Mouse (Mus musculus): ENCODE data around the gene Sbno2. TPM values are rescaled to one million over a fixed set of nuclear protein-coding genes. Genes with fewer than 3 reads are reported as not detected.

The Sbno2 gene
- total RNA-seq, 2 experiments from 2014 or later, result 5.4 to 5.9 TPM

GRCm38 (mm10) chr10:80019471-80020131 lies 85.8 kb downstream of the Sbno2 start:
- DNase-seq (ENCODE audit: low spot score), result no peak

- no peak for DNase-seq (ENCODE audit: low spot score)
These were observed 86.6 kb downstream of the Sbno2 start for GRCm38 (mm10) chr10:80018739-80019297.

- DNase-seq (ENCODE audit: low spot score), result no peak
These were observed 87.6 kb downstream of the Sbno2 start for GRCm38 (mm10) chr10:80017771-80018170.

GRCm38 (mm10) chr10:80017361-80017760 lies 88.0 kb downstream of the Sbno2 start:
- DNase-seq (ENCODE audit: low spot score), result no peak

- DNase-seq (ENCODE audit: low spot score), result no peak
These were observed 88.4 kb downstream of the Sbno2 start for GRCm38 (mm10) chr10:80016931-80017330.

DNA sequence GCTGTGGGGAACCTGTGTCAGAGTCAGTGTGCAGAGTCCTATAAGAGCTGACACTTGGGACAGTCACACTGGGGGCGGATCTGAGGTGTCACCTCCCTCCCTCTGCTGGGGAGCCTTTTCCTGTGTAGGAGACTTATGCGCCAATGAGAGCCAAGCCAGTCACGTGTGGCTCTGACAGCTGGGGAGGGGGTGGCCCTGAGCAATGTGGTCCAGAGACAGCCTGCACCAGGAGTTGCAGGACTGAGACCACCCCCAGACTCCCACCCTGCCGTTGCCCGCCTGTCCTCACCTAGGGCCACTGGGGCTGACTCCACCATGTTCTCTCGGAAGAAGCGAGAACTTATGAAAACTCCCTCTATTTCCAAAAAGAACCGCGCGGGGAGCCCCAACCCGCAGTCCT lies 88.9 kb downstream of the Sbno2 start, which contains the start of gene Arhgap45:
Gene Arhgap45 (plus strand): TSS at position 143 of the 400 bp plus-strand sequence.
- DNase-seq (ENCODE audit: low spot score), result no peak

DNA sequence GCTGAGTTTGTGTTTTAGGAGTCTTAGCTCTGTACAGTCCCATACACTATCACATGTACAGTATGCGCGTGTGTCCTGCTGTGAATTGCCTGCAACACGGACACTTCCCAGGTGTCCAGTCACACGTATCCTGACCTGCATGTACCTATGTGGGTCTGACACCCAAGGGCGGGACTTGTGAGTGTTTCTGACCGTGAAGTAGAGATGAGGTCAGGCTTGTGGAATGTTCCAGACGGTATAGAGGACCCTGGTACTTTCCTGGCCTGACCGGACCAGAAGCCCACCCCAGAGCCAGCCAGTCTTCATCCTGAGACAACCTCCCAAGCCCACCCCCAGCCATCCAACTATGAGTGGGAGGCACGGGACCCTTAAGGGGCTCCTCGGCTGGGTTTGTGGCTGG lies 89.8 kb downstream of the Sbno2 start:
- no peak for DNase-seq (ENCODE audit: low spot score)

DNA sequence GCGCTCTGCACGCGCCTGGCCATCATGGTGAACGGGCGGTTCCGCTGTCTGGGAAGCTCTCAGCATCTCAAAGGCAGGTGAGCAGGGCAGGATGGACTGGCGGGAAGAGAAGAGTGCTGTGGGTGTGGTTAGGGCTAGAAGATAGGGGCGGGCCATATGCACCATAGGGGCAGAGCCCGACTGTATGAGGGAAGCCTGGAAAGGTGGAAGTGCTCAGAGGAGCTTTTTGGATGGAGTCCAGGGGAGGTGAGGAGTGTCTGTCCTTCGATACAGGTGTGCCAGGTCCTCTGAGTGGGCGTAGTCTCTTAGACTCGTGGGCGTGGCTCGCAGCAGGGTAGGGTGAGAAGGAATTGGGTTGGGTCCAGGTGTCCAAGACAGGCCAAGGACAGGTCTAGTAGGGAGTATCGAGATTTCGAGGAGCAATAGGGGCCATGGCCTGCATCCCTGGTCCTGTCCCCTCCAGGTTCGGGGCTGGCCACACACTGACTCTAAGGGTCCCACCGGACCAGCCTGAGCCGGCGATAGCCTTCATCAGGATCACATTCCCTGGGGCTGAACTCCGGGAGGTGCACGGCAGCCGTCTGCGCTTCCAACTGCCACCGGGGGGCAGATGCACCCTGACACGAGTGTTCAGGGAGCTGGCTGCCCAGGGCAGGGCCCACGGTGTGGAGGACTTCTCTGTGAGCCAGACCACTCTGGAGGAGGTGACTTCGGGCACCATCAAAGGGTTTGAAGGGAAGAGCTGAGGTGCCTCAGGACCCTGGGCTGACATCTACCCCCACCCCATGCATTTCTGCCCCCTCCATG lies 90.7 kb downstream of the Sbno2 start:
- no peak for DNase-seq (ENCODE audit: low spot score)

GRCm38 (mm10) chr10:80013609-80014008 lies 91.8 kb downstream of the Sbno2 start:
- DNase-seq (ENCODE audit: low spot score), result no peak

GRCm38 (mm10) chr10:80011740-80012139 lies 93.6 kb downstream of the Sbno2 start:
- no peak for DNase-seq (ENCODE audit: low spot score)

Other genes with a start within 250 kb of the Sbno2 start
- not detected for gene Prtn3, start 231.1 kb downstream of the Sbno2 start, total RNA-seq (2021)
- under 1 TPM; 0.11 to 0.17 TPM for gene Plppr3, start 230.9 kb downstream of the Sbno2 start, total RNA-seq (2021)
- not detected for gene Elane, start 219.3 kb downstream of the Sbno2 start, total RNA-seq (2021)
- gene Cfd, start 214.7 kb downstream of the Sbno2 start, total RNA-seq (2021), result 100 to 1,000 TPM in 1 of 2 experiments, 10 to 100 TPM in 1; 46.0 to 111 TPM
- gene Med16, start 196.6 kb downstream of the Sbno2 start, total RNA-seq (2021), result 10 to 100 TPM; 31.2 to 32.8 TPM
- gene Gm26602, start 194.7 kb downstream of the Sbno2 start, total RNA-seq (2021), result not detected
- under 1 TPM; 0.21 TPM for gene Kiss1r, start 188.6 kb downstream of the Sbno2 start, total RNA-seq (2021)
- 100 to 1,000 TPM; 114 to 115 TPM for gene R3hdm4, start 184.4 kb downstream of the Sbno2 start, total RNA-seq (2021)
- 1 to 10 TPM; 1.5 to 1.7 TPM for gene Arid3a, start 178.5 kb downstream of the Sbno2 start, total RNA-seq (2021)
- gene Wdr18, start 145.4 kb downstream of the Sbno2 start, total RNA-seq (2021), result 10 to 100 TPM; 21.0 to 22.9 TPM
- under 1 TPM; 0.32 to 0.59 TPM for gene Grin3b, start 134.9 kb downstream of the Sbno2 start, total RNA-seq (2021)
- 10 to 100 TPM; 68.7 to 84.2 TPM for gene Tmem259, start 121.2 kb downstream of the Sbno2 start, total RNA-seq (2021)
- gene Cnn2, start 117.0 kb downstream of the Sbno2 start, total RNA-seq (2021), result 10 to 100 TPM in 1 of 2 experiments, 1 to 10 TPM in 1; 5.2 to 10.5 TPM
- gene Abca7, start 109.1 kb downstream of the Sbno2 start, total RNA-seq (2021), result 1 to 10 TPM; 6.6 to 7.6 TPM
- gene Arhgap45, start 88.9 kb downstream of the Sbno2 start, total RNA-seq (2021), result 1 to 10 TPM in 1 of 2 experiments, under 1 TPM in 1; 0.75 to 1.3 TPM
- 10 to 100 TPM; 44.3 to 46.2 TPM for gene Polr2e, start 65.8 kb downstream of the Sbno2 start, total RNA-seq (2021)
- 100 to 1,000 TPM; 631 to 739 TPM for gene Gpx4, start 58.4 kb downstream of the Sbno2 start, total RNA-seq (2021)
- gene Stk11, start 10.2 kb upstream of the Sbno2 start, total RNA-seq (2021), result 100 to 1,000 TPM; 145 to 148 TPM
- 100 to 1,000 TPM; 573 to 611 TPM for gene Atp5d, start 33.1 kb upstream of the Sbno2 start, total RNA-seq (2021)
- gene Cbarp, start 35.3 kb upstream of the Sbno2 start, total RNA-seq (2021), result 1 to 10 TPM; 1.6 to 1.9 TPM
- 10 to 100 TPM; 40.6 to 47.9 TPM for gene Midn, start 42.7 kb upstream of the Sbno2 start, total RNA-seq (2021)
- 10 to 100 TPM; 28.9 to 37.5 TPM for gene Cirbp, start 60.4 kb upstream of the Sbno2 start, total RNA-seq (2021)
- 1 to 10 TPM; 5.4 to 6.5 TPM for gene 1600002K03Rik, start 67.4 kb upstream of the Sbno2 start, total RNA-seq (2021)
- gene Efna2, start 73.9 kb upstream of the Sbno2 start, total RNA-seq (2021), result under 1 TPM; 0.24 to 0.48 TPM
- 10 to 100 TPM; 13.8 to 13.9 TPM for gene Mum1, start 120.9 kb upstream of the Sbno2 start, total RNA-seq (2021)
- 100 to 1,000 TPM; 578 to 613 TPM for gene Ndufs7, start 143.6 kb upstream of the Sbno2 start, total RNA-seq (2021)
- gene Gamt, start 155.4 kb upstream of the Sbno2 start, total RNA-seq (2021), result 10 to 100 TPM; 27.4 to 28.7 TPM
- gene Dazap1, start 155.9 kb upstream of the Sbno2 start, total RNA-seq (2021), result 10 to 100 TPM; 34.2 to 38.8 TPM
- 100 to 1,000 TPM; 703 to 778 TPM for gene Rps15, start 186.9 kb upstream of the Sbno2 start, total RNA-seq (2021)
- under 1 TPM; 0.18 to 0.31 TPM for gene Apc2, start 190.4 kb upstream of the Sbno2 start, total RNA-seq (2021)
- 1 to 10 TPM; 6.8 to 7.1 TPM for gene 2310011J03Rik, start 215.0 kb upstream of the Sbno2 start, total RNA-seq (2021)
- gene Pcsk4, start 223.9 kb upstream of the Sbno2 start, total RNA-seq (2021), result under 1 TPM; 0.78 to 0.97 TPM
- 1 to 10 TPM; 3.4 to 4.1 TPM for gene Reep6, start 224.4 kb upstream of the Sbno2 start, total RNA-seq (2021)
- 10 to 100 TPM; 32.5 to 37.0 TPM for gene Adamtsl5, start 242.8 kb upstream of the Sbno2 start, total RNA-seq (2021)

Measured in gastrocnemius, adult 18-20 months (tissue).